Mouse (Mus musculus) 416B (cell line): Measurements from ENCODE around the gene Ogn.
A peak's percentile ranks its signal among the peaks of the same experiment; 100 is the strongest.

Experiments used
- DNase-seq: peaks from one replicate; pipeline ENCODE4 v3.0.0; 2011; ENCODE audit warnings: low read depth

The Ogn gene

GRCm38 (mm10) chr13:49644731-49645529 is 37.1 kb downstream of the Ogn start:
- peak; percentile 69 for DNase-seq

GRCm38 (mm10) chr13:49646019-49646418 is 38.2 kb downstream of the Ogn start:
- DNase-seq = no peak

GRCm38 (mm10) chr13:49651136-49651535 is 43.3 kb downstream of the Ogn start:
- DNase-seq = peak; percentile 58

- no peak for DNase-seq
These were observed 44.0 kb downstream of the Ogn start for GRCm38 (mm10) chr13:49651781-49652351.

- peak; percentile 99 for DNase-seq
These were observed 44.8 kb downstream of the Ogn start, which contains the start of the genes Cenpp and Nol8 for GRCm38 (mm10) chr13:49652481-49653179. TSS of gene Cenpp (minus strand) at chr13:49652785. TSS of gene Nol8 (plus strand) at chr13:49653078.

GRCm38 (mm10) chr13:49653180-49653541 is 45.3 kb downstream of the Ogn start:
- no peak for DNase-seq
